Mouse (Mus musculus): ENCODE measurements at regions not wholly inside any gene's neighbourhood (a gene's known extent, or its start where the extent isn't known, plus 50 kb on each side); places are given as distances from the start of the nearest gene placed in this dataset.

DNA sequence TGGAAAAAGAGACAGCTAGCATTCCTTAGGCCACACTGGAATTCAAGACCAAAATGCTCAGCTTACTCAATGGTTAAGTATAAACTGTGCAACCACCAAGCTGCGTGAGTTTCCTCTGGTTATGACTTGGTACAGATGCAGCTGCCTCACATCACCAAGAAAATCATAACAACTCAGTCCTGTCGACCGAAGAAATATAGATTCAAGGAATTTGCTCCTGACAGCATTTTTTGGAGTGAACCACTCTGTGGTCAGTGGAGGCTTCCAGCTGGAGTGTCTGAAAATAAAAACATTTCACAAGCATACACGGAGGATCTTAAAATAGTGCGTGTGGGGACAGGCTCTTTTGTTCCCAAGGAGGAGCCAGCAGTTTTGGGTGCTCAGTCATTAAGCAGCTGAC is 253.8 kb downstream of the Bckdhb start:
- DNase-seq = peak; percentile 3 to 5
- intact Hi-C loops (cut with DNase I) = no loop called here

DNA sequence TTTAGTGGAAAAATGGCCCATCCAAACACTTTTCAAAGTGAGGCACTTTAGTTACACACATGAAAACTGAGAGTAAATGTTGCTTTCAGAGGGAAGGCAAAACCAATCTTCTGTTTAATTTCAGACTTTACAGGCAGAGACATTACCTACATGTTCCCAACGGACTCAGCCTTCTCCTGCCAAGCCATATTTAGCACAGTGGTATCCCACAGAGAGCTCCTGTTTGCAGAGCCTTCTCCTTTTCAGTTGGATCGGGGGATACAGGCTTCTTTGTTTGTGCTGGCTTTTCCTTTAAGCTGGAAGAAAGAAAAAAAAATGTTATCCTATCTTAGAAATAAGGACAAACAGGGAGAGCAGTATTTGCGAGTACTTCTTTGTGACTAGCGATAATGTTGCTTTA is 254.3 kb downstream of the Bckdhb start:
- DNase-seq = peak in 1 of 2 experiments; percentile 6
- intact Hi-C loops (cut with DNase I) = no loop called here

DNA sequence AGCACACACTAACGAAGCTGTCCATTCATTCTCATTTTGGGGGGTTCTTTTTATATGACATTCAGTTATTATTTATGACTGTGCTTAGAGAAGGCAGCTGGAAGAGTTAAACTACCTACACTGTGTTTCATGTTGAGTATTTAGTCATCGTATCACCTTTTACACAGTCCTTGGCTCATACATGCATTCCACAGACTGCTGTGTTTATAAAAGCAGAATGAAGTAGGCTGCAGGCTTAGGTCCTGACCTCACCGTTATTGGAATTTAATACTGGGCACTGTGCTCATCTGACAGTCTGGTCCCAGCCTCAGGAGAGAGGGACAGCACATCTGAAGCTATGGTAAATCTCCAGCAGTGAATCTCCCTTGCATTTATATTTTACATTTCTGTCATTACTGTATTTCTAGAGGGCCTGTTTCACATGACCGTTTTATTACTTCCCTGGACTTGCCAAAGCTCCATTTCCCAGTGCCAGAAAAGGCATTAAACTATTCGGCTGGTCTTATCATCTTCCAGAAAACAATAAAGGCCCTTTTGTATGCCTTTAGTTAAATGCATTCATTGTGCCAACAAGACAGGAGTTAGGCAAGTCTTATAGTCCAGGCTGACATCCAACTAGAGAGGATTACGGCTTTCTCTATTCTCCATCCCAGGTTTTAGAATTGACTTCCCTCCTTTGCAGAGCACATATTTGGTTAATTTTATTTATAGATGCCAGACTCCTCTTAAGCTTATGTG is 258.9 kb downstream of the Bckdhb start:
- DNase-seq = peak in 1 of 2 experiments; percentile 4
- intact Hi-C loops (cut with DNase I) = no loop called here

DNA sequence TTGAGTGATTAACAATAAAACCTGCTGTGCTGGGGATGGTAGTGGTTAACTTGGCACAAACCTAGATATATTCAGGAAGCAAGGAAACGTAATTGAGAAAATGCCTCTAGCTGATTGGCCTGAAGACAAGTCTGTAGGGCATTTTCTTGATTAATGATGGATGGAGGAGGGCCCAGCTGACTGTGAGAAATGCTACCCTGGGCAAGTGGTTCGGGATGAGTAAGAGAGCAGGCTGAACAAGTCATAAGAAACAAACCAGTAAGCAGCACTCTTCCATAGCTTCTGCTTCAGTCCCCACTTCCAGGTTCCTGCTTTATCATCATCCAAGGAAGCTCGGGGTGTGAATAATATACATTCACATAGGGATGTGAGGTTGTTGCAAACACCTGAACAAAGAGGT is 262.6 kb downstream of the Bckdhb start:
- intact Hi-C loops (cut with DNase I) = no loop called here

DNA sequence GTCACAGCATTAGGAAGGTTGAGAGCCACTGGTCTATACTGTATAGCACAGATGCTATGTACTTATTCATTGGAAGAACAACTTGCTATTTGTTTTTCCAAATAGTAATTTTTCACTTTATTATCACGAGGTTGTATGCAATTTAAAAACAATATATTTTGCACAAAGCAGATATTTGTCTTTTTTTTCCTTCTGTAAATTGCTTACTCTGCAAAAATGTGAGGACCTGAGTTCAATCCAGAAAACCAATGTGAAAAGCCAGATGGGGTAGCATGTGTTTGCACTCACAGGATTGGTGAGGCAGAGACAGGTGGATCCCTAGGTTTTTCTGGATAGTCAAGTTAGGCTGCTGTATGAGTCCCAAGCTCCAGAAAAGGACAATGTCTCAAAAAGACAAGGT is 268.5 kb downstream of the Bckdhb start:
- no peak for DNase-seq
- intact Hi-C loops (cut with DNase I) = no loop called here

More for the DNA sequence above, 262.6 kb downstream of the Bckdhb start:
- no peak for DNase-seq

DNA sequence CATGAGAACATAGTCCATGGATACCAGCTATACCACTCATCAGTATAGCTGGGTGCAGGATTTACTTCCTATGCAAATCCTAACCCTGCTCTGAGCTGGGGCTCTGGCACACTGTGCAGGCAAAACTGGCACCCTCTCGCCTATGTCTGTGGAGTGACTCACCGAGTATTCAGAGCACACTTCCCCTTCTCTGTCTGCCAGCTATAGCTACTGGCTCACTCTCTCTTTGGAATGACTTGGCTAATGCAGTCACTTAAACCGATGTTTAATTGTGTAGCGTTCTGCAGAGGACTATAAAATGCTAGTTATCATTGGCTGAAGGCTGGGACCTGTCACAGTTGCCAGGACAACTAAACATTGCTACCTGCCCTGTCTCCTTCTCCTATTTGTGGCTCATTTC is 269.8 kb downstream of the Bckdhb start:
- intact Hi-C loops (cut with DNase I) = no loop called here
- DNase-seq = no peak

DNA sequence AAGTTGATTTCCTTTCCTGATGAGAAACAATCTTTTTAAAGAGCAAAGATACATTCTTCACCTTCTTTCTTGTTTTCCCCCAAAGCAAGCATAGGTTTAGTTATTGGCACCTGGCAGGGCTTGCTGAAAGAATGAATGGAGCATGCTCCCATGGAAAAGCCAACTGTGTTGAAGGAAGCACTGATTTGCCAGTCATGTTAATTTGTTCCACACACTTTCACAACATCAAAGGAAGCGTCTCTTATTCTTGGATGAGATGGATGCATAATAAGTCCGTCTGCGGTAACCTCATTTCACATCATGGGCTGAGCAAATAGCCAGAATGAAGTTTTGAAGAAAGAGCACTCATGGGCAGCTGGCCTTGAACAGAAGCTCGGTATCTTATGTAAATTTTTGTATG is 270.4 kb downstream of the Bckdhb start:
- DNase-seq = no peak
- intact Hi-C loops (cut with DNase I) = no loop called here

DNA sequence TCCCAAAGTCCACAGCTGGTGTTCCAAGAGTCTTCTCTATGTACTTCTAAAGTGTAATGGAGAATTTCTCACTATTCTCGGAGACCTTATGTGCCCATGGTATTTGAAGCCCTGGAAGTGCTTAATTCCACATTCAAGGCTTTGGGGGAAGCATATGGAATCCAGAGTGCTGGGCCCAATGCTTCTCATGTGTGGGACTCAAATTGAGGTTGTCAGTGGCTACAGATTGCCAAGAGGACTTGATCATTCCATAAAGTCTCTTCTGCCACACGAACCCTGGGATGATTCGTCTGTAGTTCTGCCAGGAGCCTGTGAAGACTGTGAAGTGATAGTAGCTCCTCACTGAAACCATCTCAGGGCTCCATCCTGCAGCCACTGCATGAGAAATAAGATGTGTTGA is 275.3 kb downstream of the Bckdhb start:
- intact Hi-C loops (cut with DNase I) = no loop called here
- no peak for DNase-seq

DNA sequence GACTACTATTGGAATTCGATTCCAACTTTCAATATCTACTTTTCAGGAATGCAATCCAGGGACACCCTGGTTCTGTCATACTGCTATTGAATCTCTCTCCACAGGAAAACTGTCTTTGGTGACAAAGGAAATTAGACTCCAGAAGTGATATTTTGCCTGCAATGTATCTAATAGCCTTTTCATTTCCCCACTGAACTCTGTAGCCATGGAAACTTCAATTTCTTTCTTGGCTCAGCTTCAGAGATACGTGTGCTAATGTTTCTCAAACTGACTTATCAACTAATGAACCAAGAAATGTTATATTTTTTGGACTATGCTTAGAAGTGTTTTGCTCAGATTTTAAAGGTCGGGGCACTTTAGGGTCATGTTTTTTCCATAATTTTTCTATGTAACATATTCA is 279.1 kb downstream of the Bckdhb start:
- intact Hi-C loops (cut with DNase I) = no loop called here
- no peak for DNase-seq

DNA sequence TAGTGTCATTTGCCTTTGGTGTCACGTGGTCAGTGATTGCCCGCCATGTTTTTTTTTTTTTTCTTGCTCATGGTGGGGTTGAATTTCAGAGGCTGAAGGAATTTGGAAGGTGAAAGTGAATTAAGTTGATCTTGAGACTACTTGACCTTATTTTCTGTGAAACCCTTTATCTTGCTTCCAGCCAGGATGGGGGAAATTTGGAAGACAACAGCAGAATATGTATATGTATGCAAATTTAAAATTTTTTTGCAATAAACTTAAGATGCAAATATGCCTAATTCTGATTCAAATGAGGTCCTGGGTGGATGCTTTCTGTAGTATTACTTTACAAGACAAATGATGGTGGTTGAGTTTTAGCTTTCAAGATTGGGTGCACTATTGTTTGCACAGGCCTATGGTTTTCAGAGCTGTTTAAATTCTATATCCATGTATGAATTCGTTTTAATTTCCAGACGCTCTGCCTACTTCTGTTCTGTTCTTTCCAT is 315.6 kb downstream of the Bckdhb start:
- no peak for DNase-seq
- intact Hi-C loops (cut with DNase I) = no loop called here

DNA sequence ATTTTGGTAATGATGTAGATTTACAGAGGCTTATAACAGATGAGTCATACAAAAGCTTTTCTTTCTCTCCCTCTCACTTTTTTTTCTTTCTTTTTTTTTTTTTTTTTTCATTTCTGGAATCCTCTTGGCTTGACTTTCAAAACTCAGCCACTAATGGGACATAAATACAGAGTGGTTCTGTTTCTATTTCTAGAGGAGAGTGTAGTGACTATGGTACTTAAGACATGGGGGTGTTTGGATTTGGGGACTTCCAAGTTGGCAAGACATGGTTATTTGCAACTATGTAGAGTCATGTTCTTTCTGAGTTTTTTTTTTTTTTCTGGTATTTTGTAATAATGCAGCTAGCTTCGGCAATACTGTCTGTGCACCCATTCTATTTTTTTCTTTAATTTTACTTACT is 324.8 kb downstream of the Bckdhb start:
- intact Hi-C loops (cut with DNase I) = loop anchor here (5.0 to 10.0 kb wide), 3 partner anchors 225 to 1443 kb away; partner anchors contain the start of gene Tent5a
- no peak for DNase-seq

DNA sequence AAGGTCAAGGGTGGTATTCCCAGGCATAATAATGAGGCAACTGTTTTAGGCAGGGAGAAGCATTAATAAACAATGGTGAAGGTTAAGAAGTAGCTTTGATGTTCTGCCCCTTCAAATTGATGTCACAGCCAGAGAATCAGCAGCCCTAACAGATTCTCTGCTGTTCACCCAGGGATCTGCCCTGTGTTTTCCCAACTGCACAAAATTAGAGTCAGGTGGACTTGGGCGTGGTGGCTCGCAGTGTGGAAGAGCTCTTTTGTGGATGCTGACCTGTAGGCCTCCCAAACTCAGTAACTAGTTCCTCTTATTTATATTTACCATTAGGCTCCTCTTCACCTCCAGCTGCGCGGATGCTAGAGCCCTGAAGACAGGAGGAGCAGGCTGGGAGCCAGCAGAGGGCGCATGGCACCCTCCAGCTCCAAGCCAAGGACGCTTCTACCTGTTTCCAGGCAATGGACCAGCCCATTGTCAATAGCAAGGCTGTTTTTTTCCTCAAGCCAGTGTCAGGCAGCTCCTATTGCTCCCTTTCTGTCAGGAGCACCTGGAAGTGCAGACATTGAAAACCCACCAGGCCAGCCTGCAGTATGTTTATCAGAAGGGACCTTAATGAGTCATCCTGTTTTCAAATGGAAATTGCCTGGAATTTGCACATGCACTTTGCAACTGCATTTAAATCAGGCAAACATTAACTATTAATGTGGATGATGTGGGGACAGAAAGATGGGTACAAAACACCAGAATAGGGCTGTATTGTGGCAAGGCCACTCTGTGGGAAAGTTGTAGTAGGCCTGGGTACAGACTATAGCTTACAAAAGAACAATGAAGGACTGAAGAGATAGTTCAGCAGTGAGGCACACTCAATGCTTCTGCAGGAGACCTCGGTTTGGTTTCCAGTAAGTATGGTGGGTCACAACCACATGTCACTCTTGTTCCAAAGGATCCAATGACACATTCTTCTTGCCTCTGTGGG is 328.4 kb downstream of the Bckdhb start:
- DNase-seq = peak; percentile 33 to 46
- intact Hi-C loops (cut with DNase I) = loop anchor here (5.0 to 10.0 kb wide), 3 partner anchors 229 to 1439 kb away; partner anchors contain the start of gene Tent5a

DNA sequence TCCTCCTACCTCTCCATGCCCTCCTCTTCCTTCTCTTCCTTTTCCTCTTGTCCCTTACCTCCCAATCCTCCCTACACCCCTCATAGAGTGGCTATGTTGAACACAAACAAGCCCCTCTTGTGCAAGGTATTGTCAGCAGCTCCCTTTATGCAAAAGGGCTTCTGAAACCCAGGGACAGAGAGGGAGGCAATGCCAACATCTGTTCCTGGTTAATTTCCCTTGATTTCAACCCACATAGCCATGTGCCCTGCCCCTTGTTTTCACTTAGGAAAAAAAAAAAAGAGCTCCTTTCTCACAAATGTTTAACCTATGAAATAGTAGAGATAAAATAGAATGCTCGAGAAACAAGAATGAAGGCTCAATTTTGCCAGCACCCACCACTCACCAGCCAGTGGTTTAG is 333.5 kb downstream of the Bckdhb start:
- intact Hi-C loops (cut with DNase I) = loop anchor here (10.0 kb wide), 1 partner anchor 234 kb away; no protein-coding TSS in a partner anchor
- no peak for DNase-seq

DNA sequence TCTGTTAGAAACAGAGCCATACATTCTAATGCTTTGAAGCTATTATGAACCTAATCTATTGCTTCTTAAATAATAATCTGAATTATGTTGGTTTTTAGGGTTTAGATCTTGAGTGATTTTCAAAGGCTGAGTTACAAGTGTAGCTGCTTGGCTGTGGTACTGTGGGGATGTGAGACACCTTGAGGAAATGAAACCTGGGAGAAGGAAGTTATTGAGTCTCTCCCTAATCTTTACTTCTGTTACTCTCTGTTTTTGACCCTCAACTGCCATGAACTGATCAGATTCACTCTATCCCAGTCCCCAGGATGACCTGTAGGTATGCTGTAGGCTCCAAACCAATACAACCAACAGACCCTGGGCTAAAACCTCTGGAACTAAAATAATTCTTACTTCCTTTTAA is 334.8 kb downstream of the Bckdhb start:
- DNase-seq = no peak
- intact Hi-C loops (cut with DNase I) = loop anchor here (10.0 kb wide), 1 partner anchor 235 kb away; no protein-coding TSS in a partner anchor

DNA sequence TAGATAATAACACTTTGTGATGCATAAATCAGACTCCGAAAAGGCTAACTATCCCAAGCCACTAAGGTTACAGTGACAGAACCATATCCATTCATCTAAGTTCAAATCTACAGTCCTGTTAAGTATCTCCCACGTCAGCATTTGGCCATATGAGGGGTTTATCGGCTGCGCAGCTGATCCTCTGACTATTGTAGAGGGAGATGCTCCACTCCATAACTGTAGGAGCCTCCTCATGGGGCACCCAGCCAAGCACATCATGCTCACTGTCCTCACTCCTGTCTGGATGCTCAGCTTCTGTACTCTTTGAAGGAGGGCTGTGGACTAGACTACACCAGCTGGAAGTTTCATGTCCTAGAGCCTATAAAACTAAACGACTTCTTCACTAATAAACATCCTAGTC is 337.2 kb downstream of the Bckdhb start:
- DNase-seq = no peak
- intact Hi-C loops (cut with DNase I) = no loop called here

DNA sequence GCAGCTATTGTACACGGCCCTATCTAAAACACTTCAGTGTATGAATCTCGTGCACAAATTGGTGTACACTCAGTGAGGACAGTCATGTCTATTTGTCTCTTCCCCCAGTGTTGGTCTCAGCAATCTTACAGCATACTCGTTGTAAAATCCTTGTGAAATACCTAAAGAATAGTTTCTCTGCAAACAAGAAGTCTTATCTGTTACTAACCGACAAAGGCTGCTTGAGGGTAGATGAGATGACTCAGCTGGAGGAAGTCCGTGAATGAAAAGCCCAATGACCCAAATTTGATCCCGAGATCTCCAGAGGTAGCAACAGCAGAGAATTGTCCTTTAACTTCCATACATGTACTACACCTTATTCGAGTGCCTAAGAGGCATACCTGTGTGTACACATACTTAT is 342.0 kb downstream of the Bckdhb start:
- no peak for DNase-seq
- intact Hi-C loops (cut with DNase I) = no loop called here

DNA sequence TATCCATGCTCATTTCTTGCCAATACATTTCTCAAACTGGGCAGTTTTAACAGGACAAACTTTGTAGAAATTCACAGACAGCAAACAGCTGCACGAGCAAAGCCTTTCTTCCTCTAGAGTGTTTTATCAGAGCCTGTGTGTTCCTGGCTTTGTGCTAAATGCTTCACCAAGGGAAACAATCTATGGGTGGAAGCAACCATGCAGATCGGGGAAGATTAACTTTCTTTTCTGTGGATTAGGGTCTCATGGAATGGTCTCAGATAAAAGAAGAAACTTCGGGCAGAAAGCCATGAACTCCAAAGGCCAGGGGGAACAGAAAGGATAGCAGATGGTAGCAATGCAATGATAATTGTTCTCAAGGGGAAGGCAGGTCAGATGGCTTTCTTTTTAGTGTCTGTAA is 349.7 kb downstream of the Bckdhb start:
- intact Hi-C loops (cut with DNase I) = no loop called here
- peak in 1 of 2 experiments; percentile 2 for DNase-seq

DNA sequence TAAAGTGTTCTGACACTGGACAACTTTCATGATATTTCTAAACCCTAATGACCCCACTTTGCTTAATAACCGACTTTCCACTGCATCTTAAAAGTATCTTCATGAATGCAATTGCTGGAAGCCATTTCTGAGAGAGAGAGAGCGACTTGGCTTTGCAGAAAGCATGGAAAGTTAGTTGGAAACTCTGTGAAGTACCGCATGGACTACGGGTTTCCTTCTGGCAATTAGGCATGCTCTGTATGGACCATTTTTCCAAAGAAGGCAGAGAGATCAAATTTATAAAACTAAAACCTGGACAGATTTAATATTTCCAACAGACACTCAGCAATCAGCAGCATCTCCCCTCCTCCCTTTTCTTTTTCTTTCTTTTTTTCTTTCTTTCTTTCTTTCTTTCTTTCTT is 353.4 kb downstream of the Bckdhb start:
- intact Hi-C loops (cut with DNase I) = no loop called here
- DNase-seq = no peak

DNA sequence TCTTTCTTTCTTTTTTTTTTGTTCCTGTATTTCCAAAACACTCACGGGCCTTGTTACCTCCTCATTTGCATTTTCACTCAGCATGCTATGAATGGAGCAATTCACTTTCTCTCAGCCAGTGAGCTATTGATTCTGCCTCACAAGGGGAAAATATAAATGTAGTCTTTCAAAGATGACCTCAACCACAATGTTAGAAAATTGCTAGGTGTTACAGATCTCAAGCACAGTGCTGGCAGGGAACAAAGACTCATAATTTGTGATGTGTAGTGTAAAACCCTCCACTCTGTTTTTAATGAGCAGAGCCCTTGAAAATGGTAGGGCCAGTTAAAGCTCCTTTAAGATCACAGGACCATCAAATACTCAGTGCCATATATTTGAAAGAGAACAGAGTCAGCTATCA is 353.8 kb downstream of the Bckdhb start:
- DNase-seq = no peak
- intact Hi-C loops (cut with DNase I) = no loop called here

DNA sequence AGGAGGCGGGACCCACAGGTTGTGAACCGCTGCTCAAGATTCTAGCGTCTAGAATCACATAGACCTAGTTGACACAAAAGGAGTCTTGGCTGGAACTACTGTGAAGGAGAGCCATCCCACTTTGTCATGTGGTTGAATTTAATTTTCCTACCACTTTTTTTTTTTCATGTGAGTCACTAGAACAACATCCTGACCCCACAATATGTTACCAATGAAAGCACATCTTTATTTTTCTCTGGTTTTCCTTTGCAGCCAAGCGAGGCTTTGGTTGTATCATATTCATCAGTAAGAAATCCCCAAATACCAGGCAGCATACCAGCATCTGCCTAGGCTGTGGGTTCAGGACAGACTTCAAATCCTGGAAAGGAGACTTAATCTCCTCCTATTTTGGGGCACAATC is 356.0 kb downstream of the Bckdhb start:
- no peak for DNase-seq
- intact Hi-C loops (cut with DNase I) = no loop called here

DNA sequence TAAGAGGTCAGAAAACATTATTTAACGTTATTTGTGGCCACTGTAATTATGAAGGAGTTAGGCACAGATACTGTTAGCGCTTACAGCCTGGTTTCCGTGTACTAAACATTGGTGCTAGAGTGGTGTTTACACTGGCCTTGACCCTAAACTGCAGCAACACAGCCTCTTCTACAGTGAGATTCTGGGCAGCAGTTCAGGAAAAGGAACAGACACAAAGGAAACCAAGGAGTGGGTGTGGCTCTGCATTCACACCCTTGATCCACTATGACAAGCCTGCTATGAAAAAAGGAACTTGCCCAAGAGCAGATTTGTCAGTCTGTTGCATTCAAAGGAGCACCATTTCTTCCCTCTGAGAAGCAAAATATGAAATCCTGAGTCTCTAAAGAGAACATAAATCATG is 356.7 kb downstream of the Bckdhb start:
- peak; percentile 3 to 4 for DNase-seq
- intact Hi-C loops (cut with DNase I) = no loop called here
